Mouse (Mus musculus) erythroblast, embryonic 14.5 days (primary cell): ENCODE measurements around the gene Trak1.

Experiments used
- GATA1 ChIP-seq: IDR thresholded peaks from 2 replicates; pipeline ENCODE4 v1.6.1; 2012; ENCODE audit warnings: low read length, inconsistent platforms, mixed read lengths
- TAL1 ChIP-seq: IDR thresholded peaks from 3 replicates; pipeline ENCODE4 v1.6.1; 2012; ENCODE audit warnings: low read length, inconsistent platforms, mixed read lengths

DNA sequence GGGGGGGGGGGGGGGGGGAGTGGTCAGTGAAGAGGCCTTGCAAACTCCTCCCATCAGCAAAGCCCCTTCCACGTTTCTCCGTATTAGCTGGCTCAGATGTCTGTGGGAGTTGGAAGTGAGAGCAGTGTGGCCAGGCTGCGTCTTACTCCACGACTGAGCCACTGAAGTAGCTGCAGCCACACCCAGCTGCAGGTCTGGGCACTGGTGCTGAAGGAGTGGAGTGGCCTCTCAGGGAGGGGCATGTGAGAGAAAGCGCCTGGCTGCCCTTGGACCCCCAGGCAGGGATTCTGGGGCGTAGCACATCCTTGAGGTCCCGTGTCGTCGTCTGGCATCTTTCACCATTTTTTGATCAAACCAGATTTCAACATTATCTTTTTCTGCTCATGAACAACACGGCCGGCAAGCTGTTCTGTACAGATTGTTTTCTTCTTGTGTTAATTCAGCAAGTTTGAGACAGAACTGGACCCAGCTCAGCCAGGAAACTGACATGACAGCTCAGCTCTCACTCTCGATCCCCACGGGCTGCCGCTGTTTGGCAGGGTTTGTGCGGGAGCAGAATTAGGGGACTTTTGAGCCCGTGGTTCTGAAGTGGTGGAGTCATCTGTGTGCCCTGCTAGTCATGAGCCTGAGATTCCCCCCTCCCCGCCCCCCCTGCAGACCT, 100.9 kb downstream of the Trak1 start:
- TF ChIP-seq TAL1 (no peak), GATA1 (no peak)
